Mouse (Mus musculus) bone marrow macrophage, adult 2 months (primary cell): ENCODE measurements around the gene Olfr1039. TPM values are rescaled to one million over a fixed set of nuclear protein-coding genes. Genes with fewer than 3 reads are reported as not detected.
"Not testable (repeated sequence)": the region's sequence is repeated elsewhere in the genome, so short reads cannot be mapped to it uniquely, and the experiment has no call there.

Experiments
- H3K27ac ChIP-seq: 2 replicates; pipeline ENCODE4 v1.5.1; 2012; ENCODE audit warnings: low read depth, low read length; ENCODE audit not compliant: insufficient read depth
- H3K4me1 ChIP-seq: 2 replicates; pipeline ENCODE4 v1.6.1; 2012; ENCODE audit warnings: low read length; ENCODE audit not compliant: control insufficient read depth, insufficient read depth
- H3K4me3 ChIP-seq: 2 replicates; pipeline ENCODE4 v1.5.1; 2012; ENCODE audit warnings: mild to moderate bottlenecking, low read length, moderate library complexity; ENCODE audit not compliant: insufficient read depth
- CTCF ChIP-seq: IDR thresholded peaks from 2 replicates; pipeline ENCODE4 v1.5.1; 2012; ENCODE audit warnings: low read depth, mild to moderate bottlenecking, low read length, moderate library complexity
- POLR2A ChIP-seq: IDR thresholded peaks from 2 replicates; pipeline ENCODE4 v1.6.1; 2012; ENCODE audit warnings: mild to moderate bottlenecking, low read depth, low read length, borderline replicate concordance
- polyA plus RNA-seq: library from polyadenylated mRNA; stranded (reverse); fragments of >200 nt; gene quantifications from 2 replicates; pipeline ENCODE4 v1.2.4, GENCODE M21; 2012; ENCODE audit not compliant: missing spikeins, insufficient read depth, insufficient read length

Olfr1039 gene
- not detected in 2 replicates for polyA plus RNA-seq

DNA sequence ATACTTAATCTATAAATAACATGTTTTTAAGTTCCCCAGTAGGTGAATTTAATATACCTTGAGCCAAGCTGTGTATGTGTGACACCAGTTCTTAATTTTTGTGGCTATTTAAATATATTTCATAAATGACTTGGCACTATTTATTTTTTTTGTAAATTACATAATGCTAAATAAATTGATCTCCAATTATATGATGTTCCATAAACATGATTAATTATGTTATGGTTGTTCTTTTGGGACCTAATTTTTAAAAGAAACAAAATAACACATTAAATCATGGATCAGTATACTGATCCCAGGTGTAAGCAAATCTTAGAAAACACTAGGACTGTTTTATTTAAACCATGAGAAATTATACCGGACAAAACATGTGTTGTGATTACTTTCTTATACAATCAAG lies at the start of gene Olfr1039:
Olfr1039 (minus strand) TSS at position 101 of the 400 bp plus-strand sequence.
- TF ChIP-seq POLR2A (no peak), CTCF (no peak)
- H3K4me3 ChIP-seq, result no peak within 1 kb of the TSS
- H3K27ac ChIP-seq, result no peak within 1 kb of the TSS
- no peaks in the 10 kb centered on the region for H3K4me1 ChIP-seq

DNA sequence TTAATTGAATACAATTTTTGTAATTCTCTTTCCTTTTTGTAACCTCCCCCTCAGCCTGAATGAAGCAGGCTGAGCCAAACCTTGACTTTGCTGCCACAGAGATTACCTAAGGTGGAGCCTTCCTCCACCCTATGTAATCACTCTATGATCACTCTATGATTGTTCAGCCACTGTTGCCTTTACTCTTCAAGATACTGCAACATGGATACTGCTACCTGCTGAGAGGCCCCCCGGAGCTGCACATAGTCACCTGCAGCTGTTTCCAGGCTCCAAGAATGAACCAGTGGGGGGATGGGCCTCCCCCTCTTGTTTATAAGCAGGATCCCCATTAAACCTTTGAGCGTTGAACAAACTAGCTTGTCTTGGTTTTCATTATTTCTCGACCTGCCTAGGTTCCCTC lies 44.2 kb upstream of the Olfr1039 start:
- TF ChIP-seq CTCF, result no peak
- TF ChIP-seq POLR2A, result no peak
- Histone ChIP-seq H3K4me1 (no peaks in the 10 kb centered on the region), H3K27ac (no peak overlapping the region), H3K4me3 (no peak overlapping the region)

DNA sequence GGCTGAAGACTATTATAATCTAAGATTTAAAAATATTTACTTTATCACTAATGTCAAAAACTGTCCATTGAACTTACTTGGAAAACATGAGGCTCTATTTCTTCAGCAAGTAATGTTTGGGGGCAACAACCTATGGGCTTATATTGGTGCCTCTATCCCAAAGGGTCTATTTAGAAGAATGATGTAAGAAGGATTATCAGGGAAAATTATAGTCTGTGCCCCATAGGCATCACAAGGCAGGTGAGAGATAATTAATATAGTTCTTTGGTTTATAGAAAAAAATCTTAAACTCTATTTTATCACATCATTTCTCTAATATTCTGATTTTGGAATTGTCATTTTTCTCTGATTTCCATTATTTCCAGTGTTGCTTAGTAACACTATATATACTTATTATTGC lies 42.0 kb upstream of the Olfr1039 start, which contains the start of gene Olfr1044:
Olfr1044 (minus strand) TSS at position 101 of the 400 bp plus-strand sequence.
- TF ChIP-seq CTCF (no peak), POLR2A (no peak)
- Histone ChIP-seq H3K4me3 (no peak within 1 kb of the TSS), H3K27ac (no peak within 1 kb of the TSS), H3K4me1 (no peaks in the 10 kb centered on the region)

DNA sequence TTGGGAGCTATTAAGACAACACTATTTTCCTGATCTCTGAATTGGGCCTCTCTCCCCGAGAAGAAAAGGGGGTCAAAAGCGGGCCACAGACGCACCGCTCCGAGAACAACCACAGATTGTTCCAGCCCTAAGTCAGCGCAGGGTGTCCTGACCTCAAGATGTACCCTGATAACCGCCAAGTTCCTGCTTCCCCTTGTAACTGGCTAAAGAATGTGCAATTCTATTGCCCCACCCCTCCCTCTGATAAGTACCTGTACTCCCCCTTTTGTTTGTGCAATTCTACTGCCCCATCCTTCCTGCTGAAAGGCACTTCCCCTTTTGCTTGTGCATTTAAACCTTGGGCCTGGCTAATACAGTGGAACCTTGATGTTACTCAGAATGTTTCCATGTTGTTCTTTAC lies 39.7 kb upstream of the Olfr1039 start:
- H3K27ac ChIP-seq, H3K4me1 ChIP-seq, H3K4me3 ChIP-seq: not testable (repeated sequence)

DNA sequence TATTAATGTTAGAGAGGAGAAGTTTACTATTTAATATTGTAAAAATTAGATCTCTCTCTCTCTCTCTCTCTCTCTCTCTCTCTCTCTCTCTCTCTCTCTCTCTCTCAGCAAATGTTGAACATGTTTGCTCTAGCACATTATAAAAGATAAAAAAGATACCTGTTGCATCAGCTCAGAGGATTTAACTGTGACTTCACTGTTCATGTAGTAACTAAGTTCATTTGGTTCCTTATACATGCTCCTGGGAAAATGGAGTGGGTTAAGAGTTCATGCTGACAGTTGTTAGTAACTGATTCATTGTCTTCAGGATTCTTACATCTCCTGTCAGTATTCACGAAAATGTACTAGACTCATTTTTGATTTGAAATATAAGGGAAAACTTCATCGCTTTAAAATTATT lies 31.7 kb upstream of the Olfr1039 start, which contains the start of gene Olfr1043:
Olfr1043 (minus strand) TSS at position 101 of the 400 bp plus-strand sequence.
- no peak within 1 kb of the TSS for H3K4me3 ChIP-seq
- no peaks in the 10 kb centered on the region for H3K4me1 ChIP-seq
- TF ChIP-seq CTCF (no peak), POLR2A (no peak)
- no peak within 1 kb of the TSS for H3K27ac ChIP-seq

DNA sequence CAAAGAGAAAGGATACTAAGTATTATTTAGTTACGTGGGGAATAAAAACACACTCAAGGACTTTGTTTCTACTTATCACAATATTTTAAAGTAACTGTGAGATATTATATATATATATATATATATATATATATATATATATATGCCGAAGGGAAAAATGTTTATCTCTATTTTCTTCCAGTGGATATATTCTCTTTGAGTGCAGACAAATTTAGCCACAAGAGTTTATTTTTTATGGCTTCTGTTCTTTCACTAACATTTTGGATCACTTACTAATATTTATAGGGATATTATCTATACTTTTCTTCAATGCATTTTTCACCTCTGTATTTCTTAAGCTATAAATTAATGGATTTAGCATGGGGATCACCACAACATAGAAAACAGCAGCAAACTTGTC lies 26.0 kb upstream of the Olfr1039 start, which contains the start of gene Olfr1042:
Olfr1042 (minus strand) TSS at position 101 of the 400 bp plus-strand sequence.
- H3K4me3 ChIP-seq, result no peak within 1 kb of the TSS
- H3K4me1 ChIP-seq, result no peaks in the 10 kb centered on the region
- TF ChIP-seq POLR2A, result no peak
- no peak for TF ChIP-seq CTCF
- H3K27ac ChIP-seq, result no peak within 1 kb of the TSS

DNA sequence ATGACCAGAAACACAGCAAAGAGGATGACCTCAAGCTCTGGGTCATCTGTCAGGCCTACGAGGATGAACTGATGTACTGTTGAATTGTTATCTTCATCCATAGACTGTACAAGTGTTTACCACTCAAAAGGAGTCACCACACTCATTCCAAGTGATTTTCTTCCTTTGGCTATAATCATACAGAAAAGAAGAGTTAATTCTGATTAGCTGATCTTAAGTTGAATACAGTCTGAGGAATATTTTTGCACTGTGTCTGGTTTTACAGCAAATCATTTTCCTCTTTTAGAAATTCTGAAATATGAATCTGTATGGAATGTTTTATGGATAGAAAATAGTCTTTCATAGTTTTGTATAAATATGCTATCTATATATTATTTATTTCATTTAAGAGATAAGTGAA lies 10.9 kb upstream of the Olfr1039 start, which contains the start of gene Olfr1040:
Olfr1040 (minus strand) TSS at position 101 of the 400 bp plus-strand sequence.
- no peak within 1 kb of the TSS for H3K4me3 ChIP-seq
- no peak for TF ChIP-seq POLR2A
- TF ChIP-seq CTCF, result no peak
- H3K4me1 ChIP-seq, result no peaks in the 10 kb centered on the region
- H3K27ac ChIP-seq, result no peak within 1 kb of the TSS

DNA sequence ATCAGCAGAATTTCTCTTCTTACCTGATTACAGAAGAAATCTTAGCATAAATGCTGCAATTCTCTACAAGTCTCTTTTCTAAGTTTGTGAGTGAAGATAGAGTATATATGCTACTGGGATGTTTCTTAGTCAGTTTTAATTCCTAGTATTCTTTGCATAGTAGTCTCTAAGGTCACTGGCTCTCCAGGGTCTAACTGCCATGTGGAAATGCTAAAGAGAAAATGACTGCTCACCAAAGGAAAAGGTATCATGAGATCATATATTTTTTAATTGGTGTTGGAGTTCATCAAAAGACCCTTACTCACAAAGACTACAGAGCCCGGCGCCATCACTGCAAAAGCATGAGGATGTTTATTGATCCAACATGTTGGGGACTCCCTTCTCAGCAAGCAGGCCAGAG lies 48.4 kb downstream of the Olfr1039 start, which contains the start of gene Olfr1037:
Olfr1037 (minus strand) TSS at position 101 of the 400 bp plus-strand sequence.
- Histone ChIP-seq H3K4me3 (no peak within 1 kb of the TSS), H3K4me1 (no peaks in the 10 kb centered on the region), H3K27ac (no peak within 1 kb of the TSS)
- TF ChIP-seq POLR2A (no peak), CTCF (no peak)

DNA sequence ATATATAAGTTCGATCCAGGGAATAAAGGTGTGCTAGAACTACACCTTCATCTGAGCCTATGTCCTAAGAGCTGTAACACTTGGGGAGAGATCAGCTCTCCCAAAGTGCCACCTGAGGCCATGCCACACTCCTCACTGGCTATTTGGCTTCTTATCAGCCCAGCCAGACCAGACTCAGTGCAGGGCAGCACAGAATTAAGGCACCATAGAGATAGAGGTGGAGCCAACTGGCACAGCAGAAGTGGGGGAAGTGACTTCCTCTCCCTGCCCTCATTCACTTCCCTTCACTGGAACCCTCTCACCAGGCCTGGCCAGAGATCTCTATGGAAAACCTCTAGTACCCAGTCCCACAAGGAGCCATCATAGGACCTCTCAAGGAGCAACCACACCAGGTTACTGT lies 55.2 kb downstream of the Olfr1039 start:
- not testable (repeated sequence) for H3K4me1 ChIP-seq, H3K4me3 ChIP-seq, H3K27ac ChIP-seq

Other genes with a start within 250 kb of the Olfr1039 start
- gene Olfr1024, start 230.9 kb downstream of the Olfr1039 start, polyA plus RNA-seq, result not detected in 2 replicates
- gene Olfr1025-ps1, start 220.7 kb downstream of the Olfr1039 start, polyA plus RNA-seq, result not detected in 2 replicates
- gene Olfr1026, start 214.4 kb downstream of the Olfr1039 start, polyA plus RNA-seq, result not detected in 2 replicates
- not detected in 2 replicates for gene Olfr1028, start 185.5 kb downstream of the Olfr1039 start, polyA plus RNA-seq
- not detected in 2 replicates for gene Olfr1029, start 162.0 kb downstream of the Olfr1039 start, polyA plus RNA-seq
- gene Olfr1030, start 156.7 kb downstream of the Olfr1039 start, polyA plus RNA-seq, result 0.24 TPM in 1 of 2 replicates, not detected in the other
- gene Olfr1031, start 145.6 kb downstream of the Olfr1039 start, polyA plus RNA-seq, result not detected in 2 replicates
- gene Olfr1032, start 130.4 kb downstream of the Olfr1039 start, polyA plus RNA-seq, result not detected in 2 replicates
- not detected in 2 replicates for gene Olfr1033, start 115.3 kb downstream of the Olfr1039 start, polyA plus RNA-seq
- gene Olfr1034, start 90.1 kb downstream of the Olfr1039 start, polyA plus RNA-seq, result not detected in 2 replicates
- gene Olfr1036, start 61.9 kb downstream of the Olfr1039 start, polyA plus RNA-seq, result not detected in 2 replicates
- not detected in 2 replicates for gene Olfr1037, start 48.5 kb downstream of the Olfr1039 start, polyA plus RNA-seq
- not detected in 2 replicates for gene Olfr1040, start 10.8 kb upstream of the Olfr1039 start, polyA plus RNA-seq
- gene Olfr1042, start 25.9 kb upstream of the Olfr1039 start, polyA plus RNA-seq, result 0.16 TPM in 1 of 2 replicates, not detected in the other
- not detected in 2 replicates for gene Olfr1043, start 31.6 kb upstream of the Olfr1039 start, polyA plus RNA-seq
- gene Olfr1044, start 41.9 kb upstream of the Olfr1039 start, polyA plus RNA-seq, result not detected in 2 replicates
- not detected in 2 replicates for gene Olfr52, start 49.8 kb upstream of the Olfr1039 start, polyA plus RNA-seq
- not detected in 2 replicates for gene Olfr1045, start 67.1 kb upstream of the Olfr1039 start, polyA plus RNA-seq
- not detected in 2 replicates for gene Olfr1046, start 83.4 kb upstream of the Olfr1039 start, polyA plus RNA-seq
- gene Olfr1047, start 95.5 kb upstream of the Olfr1039 start, polyA plus RNA-seq, result not detected in 2 replicates
- not detected in 2 replicates for gene Olfr1048, start 104.4 kb upstream of the Olfr1039 start, polyA plus RNA-seq
- gene Olfr1049, start 122.4 kb upstream of the Olfr1039 start, polyA plus RNA-seq, result not detected in 2 replicates
- gene Olfr1051, start 143.2 kb upstream of the Olfr1039 start, polyA plus RNA-seq, result 0.28 TPM in 1 of 2 replicates, not detected in the other
- gene Olfr1052, start 156.5 kb upstream of the Olfr1039 start, polyA plus RNA-seq, result not detected in 2 replicates
- not detected in 2 replicates for gene Olfr1053, start 179.4 kb upstream of the Olfr1039 start, polyA plus RNA-seq
- not detected in 2 replicates for gene Olfr1054, start 199.5 kb upstream of the Olfr1039 start, polyA plus RNA-seq
- gene Olfr1055, start 214.4 kb upstream of the Olfr1039 start, polyA plus RNA-seq, result not detected in 2 replicates
- gene Olfr1056, start 226.5 kb upstream of the Olfr1039 start, polyA plus RNA-seq, result not detected in 2 replicates
- not detected in 2 replicates for gene Olfr1057, start 242.5 kb upstream of the Olfr1039 start, polyA plus RNA-seq